Mouse (Mus musculus) heart, postnatal 0 days (tissue): ENCODE results near the gene Lta.

Experiments
- CTCF ChIP-seq: IDR thresholded peaks from 2 replicates; pipeline ENCODE4 v1.5.1; 2016; ENCODE audit warnings: antibody characterized with exemption, control low read depth, low read depth
- EP300 ChIP-seq: IDR thresholded peaks from 2 replicates; pipeline ENCODE4 v1.6.1; 2016; ENCODE audit warnings: antibody characterized with exemption, low read depth

GRCm38 (mm10) chr17:35234903-35235302 lies 29.8 kb upstream of the Lta start:
- TF ChIP-seq CTCF (no peak), EP300 (no peak)
